Mouse (Mus musculus): ENCODE measurements around the gene Arhgap25.

GRCm38 (mm10) chr6:87530386-87530785, 2.7 kb downstream of the Arhgap25 start:
- TF ChIP-seq CTCF (IDR thresholded peaks at IDR 0.05; ENCODE audit: borderline replicate concordance, insufficient read depth, low read depth, low read length) (no peak), POLR2A (IDR thresholded peaks at IDR 0.05; ENCODE audit: borderline replicate concordance, insufficient read depth, low read length) (no peak)
